Mouse (Mus musculus) limb, embryonic 12.5 days (tissue): ENCODE results near the gene Zfp639. TPM values are rescaled to one million over a fixed set of nuclear protein-coding genes. Genes with fewer than 3 reads are reported as not detected.

ENCODE experiments used
- ATAC-seq: fragments of 200-750 bp; cut with Nextera tagmentation; 2 replicates; pipeline ENCODE4 v1.8.0; 2017; ENCODE audit warnings: low read depth, moderate TSS enrichment; ENCODE audit not compliant: insufficient number of reproducible peaks, insufficient read depth, low FRiP score, low TSS enrichment
- H3K27ac ChIP-seq: fragments of 300-500 bp; sonication (generic); 2 replicates; pipeline ENCODE4 v1.5.1; 2016; ENCODE audit warnings: mild to moderate bottlenecking, moderate library complexity
- H3K27me3 ChIP-seq: fragments of 300-500 bp; sonication (generic); 2 replicates; pipeline ENCODE4 v1.6.1; 2016; ENCODE audit warnings: mild to moderate bottlenecking, moderate library complexity
- H3K36me3 ChIP-seq: fragments of 300-500 bp; sonication (generic); 2 replicates; pipeline ENCODE4 v1.6.1; 2016; ENCODE audit warnings: mild to moderate bottlenecking, moderate library complexity
- H3K4me1 ChIP-seq: fragments of 300-500 bp; sonication (generic); replicated peaks from 2 replicates; pipeline ENCODE4 v1.6.1; 2016
- H3K4me2 ChIP-seq: fragments of 300-500 bp; sonication (generic); 2 replicates; pipeline ENCODE4 v1.6.1; 2016; ENCODE audit warnings: mild to moderate bottlenecking, moderate library complexity
- H3K4me3 ChIP-seq: fragments of 300-500 bp; sonication (generic); replicated peaks from 2 replicates; pipeline ENCODE4 v1.5.1; 2016; ENCODE audit warnings: mild to moderate bottlenecking
- H3K9ac ChIP-seq: fragments of 300-500 bp; sonication (generic); replicated peaks from 2 replicates; pipeline ENCODE4 v1.6.1; 2016; ENCODE audit warnings: mild to moderate bottlenecking, moderate library complexity
- H3K9me3 ChIP-seq: fragments of 300-500 bp; sonication (generic); 2 replicates; pipeline ENCODE4 v1.6.1; 2016; ENCODE audit warnings: mild to moderate bottlenecking, moderate library complexity
- WGBS: fragments of 180-500 bp; shearing (Covaris S2); methylation state at CpG from one replicate; pipeline ENCODE4 v1.1.7; 2016; 5-methylcytosine and 5-hydroxymethylcytosine counted together
- polyA plus RNA-seq: library from polyadenylated mRNA; unstranded; fragments of >200 nt; fragmentation: Nextera tagmentation; extraction: Ambion mirVana; gene quantifications from 2 replicates; pipeline ENCODE4 v1.2.1, GENCODE M21; 2016

Gene Zfp639
- polyA plus RNA-seq, 1 experiment from 2014 or later, result 44.8 TPM

DNA sequence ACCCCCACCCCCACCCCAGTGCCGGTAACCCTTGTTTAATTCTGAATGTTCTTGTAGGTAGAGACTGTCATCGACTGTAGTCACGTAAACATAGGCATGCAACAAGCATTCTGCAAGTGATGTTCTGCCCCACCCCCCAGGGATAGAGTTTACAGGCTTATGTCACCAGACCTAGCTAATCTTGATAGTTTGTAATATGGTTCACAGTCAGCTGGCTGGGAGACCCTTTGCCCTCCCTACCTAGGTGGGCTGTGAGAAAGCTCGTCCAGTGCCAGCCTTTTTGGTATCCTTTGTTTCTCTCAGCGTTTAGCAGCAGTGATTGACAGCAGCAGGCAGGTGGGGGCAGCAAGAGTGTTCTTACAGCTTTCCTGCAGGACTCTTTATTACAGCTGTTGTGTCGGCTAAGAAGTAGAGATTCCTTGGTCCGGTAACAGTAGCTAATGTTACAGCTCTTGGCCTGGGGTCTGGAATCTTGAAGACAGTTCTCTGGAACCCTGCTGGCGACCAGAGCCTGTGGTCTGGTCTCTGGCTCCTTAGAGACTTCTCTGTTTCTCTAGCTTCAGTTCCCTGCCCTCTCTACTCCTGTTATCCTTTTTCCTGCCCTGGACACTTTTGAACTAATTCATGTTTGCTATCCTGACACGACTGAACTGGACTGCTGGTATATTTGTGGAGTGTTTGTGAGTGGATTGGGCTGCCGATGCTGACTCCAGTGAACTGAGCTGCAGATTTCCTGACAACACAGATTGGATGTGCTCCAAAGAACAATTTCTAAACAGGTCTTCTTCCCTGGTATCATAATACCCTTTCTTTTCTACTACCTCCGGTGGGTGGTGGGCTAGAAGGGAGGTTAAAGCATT lies 3.5 kb upstream of the Zfp639 start:
- Histone ChIP-seq H3K4me1 (peaks cover 14% of the 10 kb centered on the region), H3K9me3 (no peaks in the 10 kb centered on the region), H3K9ac (no peak overlapping the region), H3K27me3 (no peaks in the 10 kb centered on the region), H3K27ac (no peak overlapping the region), H3K4me2 (no peak overlapping the region), H3K36me3 (no peaks in the 10 kb centered on the region), H3K4me3 (no peak overlapping the region)
- no peak for ATAC-seq
- WGBS, result 58% methylated on average over 11 of the region's 11 CpGs

DNA sequence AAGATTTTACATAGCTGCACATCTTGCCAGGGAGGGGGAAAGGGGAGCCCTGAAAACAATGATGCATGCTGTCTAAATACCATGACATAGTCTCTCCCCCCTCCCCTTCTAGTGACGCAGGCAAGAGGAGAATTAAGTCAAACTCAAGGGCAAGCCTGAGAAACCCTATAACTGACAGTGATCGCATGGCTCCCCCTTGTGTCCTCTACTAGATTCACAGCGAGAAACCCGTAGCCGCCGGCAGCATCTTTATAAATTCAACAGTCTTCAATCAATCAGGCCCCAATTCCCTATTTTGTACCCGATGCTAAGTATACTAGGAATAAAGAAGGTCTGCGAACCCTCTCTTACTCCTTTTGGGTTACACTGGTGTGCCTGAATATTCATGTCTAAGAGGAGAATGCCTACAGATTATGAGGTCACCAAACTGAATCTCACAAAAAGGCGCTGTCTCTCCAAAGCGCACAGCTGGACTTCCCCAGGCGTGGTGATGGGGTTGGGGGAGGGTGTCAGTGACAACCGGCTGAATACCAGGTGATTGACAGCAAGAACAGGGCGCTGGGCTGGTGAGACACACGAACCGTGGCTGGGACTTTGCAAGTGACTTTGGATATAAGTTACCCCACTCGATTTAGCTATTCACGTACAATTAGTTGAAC lies 1.3 kb upstream of the Zfp639 start:
- 2% methylated on average over 17 of the region's 17 CpGs for WGBS

GRCm38 (mm10) chr3:32510375-32511190 lies 524 bp downstream of the Zfp639 start:
- peak overlapping the region; percentile 95 for H3K4me3 ChIP-seq
- no peaks in the 10 kb centered on the region for H3K27me3 ChIP-seq
- no peaks in the 10 kb centered on the region for H3K9me3 ChIP-seq
- WGBS, result 1% methylated on average over 61 of the region's 69 CpGs
- H3K36me3 ChIP-seq, result peaks cover 14% of the 10 kb centered on the region; the same call in 1 of the 2 replicates
- peaks cover 25% of the 10 kb centered on the region for H3K4me1 ChIP-seq
- H3K4me2 ChIP-seq, result peak overlapping the region; percentile 66
- peak overlapping the region; percentile 81 for H3K27ac ChIP-seq
- H3K9ac ChIP-seq, result peak overlapping the region; percentile 94
- ATAC-seq, result peak; percentile 85

More for the DNA sequence above, 1.3 kb upstream of the Zfp639 start:
- H3K9me3 ChIP-seq, result no peaks in the 10 kb centered on the region
- H3K4me1 ChIP-seq, result peaks cover 25% of the 10 kb centered on the region
- H3K27me3 ChIP-seq, result no peaks in the 10 kb centered on the region
- no peak for ATAC-seq
- H3K4me2 ChIP-seq, result peak overlapping the region; percentile 66
- no peak overlapping the region for H3K9ac ChIP-seq
- peaks cover 6% of the 10 kb centered on the region; the same call in 1 of the 2 replicates for H3K36me3 ChIP-seq
- no peak overlapping the region; the same call in 1 of the 2 replicates for H3K4me3 ChIP-seq
- H3K27ac ChIP-seq, result no peak overlapping the region

- no peaks in the 10 kb centered on the region for H3K9me3 ChIP-seq
- H3K4me3 ChIP-seq, result peak overlapping the region; percentile 95
- peak overlapping the region; percentile 66 for H3K4me2 ChIP-seq
- H3K4me1 ChIP-seq, result peaks cover 25% of the 10 kb centered on the region
- peaks cover 20% of the 10 kb centered on the region; the same call in 1 of the 2 replicates for H3K36me3 ChIP-seq
- H3K27me3 ChIP-seq, result no peaks in the 10 kb centered on the region
- ATAC-seq, result no peak
- H3K27ac ChIP-seq, result no peak overlapping the region
- H3K9ac ChIP-seq, result peak overlapping the region; percentile 94; the same call in 1 of the 2 replicates
- 7% methylated on average over 13 of the region's 13 CpGs for WGBS
These were observed 1.1 kb downstream of the Zfp639 start for GRCm38 (mm10) chr3:32511191-32511550.

- no peak overlapping the region for H3K4me2 ChIP-seq
- no peak overlapping the region for H3K4me3 ChIP-seq
- H3K9ac ChIP-seq, result no peak overlapping the region
- H3K27ac ChIP-seq, result no peak overlapping the region
- peaks cover 20% of the 10 kb centered on the region for H3K4me1 ChIP-seq
- no peaks in the 10 kb centered on the region for H3K27me3 ChIP-seq
- no peaks in the 10 kb centered on the region for H3K9me3 ChIP-seq
- WGBS, result 91% methylated on average over 7 of the region's 7 CpGs
- no peak for ATAC-seq
- peaks cover 35% of the 10 kb centered on the region for H3K36me3 ChIP-seq
These were observed 2.7 kb downstream of the Zfp639 start for GRCm38 (mm10) chr3:32512686-32513284.

DNA sequence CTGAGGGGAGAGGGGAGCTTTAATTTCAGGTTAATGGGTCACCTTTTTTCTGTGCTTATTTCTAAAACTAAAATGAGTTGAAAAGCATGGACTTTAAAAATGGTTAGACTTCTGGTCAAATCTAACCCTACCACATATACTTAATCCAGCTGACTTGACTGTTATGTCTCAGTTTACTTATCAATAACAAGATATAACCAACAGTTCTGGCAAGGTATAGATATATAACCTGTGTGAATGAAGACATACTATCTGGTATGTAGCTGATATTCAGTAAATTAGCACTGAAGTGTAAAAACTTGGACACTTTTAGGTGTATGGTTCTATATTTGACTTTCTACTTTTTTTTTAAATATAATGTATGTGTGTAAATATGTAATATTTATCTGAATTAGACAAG lies 3.5 kb downstream of the Zfp639 start:
- Histone ChIP-seq H3K9me3 (no peaks in the 10 kb centered on the region), H3K4me1 (peaks cover 20% of the 10 kb centered on the region), H3K36me3 (peaks cover 42% of the 10 kb centered on the region), H3K27ac (no peak overlapping the region), H3K4me3 (no peak overlapping the region), H3K9ac (no peak overlapping the region), H3K4me2 (no peak overlapping the region), H3K27me3 (no peaks in the 10 kb centered on the region)
- ATAC-seq, result no peak

DNA sequence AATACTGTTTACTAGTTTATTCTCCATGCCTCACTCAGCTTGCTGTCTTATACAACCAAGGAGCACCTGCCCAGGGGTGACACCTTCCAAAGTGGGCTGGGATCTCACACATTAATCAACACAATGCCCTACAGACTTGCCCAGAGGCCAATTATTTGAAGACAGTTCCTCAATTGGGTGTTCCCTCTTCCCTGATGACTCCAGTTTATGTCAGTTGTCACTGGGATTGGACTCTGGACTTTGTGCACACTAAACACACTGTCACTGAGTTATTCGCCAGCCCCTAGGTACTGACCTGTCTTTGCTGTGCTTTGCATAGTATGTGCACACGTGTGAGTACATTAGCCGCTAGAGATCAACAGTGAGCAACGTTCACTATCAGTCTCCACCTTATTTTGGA lies 17.1 kb downstream of the Zfp639 start:
- no peak overlapping the region for H3K9ac ChIP-seq
- peaks cover 29% of the 10 kb centered on the region for H3K36me3 ChIP-seq
- peaks cover 3% of the 10 kb centered on the region; the same call in 1 of the 2 replicates for H3K4me1 ChIP-seq
- H3K4me2 ChIP-seq, result no peak overlapping the region
- H3K9me3 ChIP-seq, result peaks cover 24% of the 10 kb centered on the region
- 93% methylated on average over 4 of the region's 4 CpGs for WGBS
- H3K27ac ChIP-seq, result no peak overlapping the region
- no peaks in the 10 kb centered on the region for H3K27me3 ChIP-seq
- no peak for ATAC-seq
- H3K4me3 ChIP-seq, result no peak overlapping the region

- no peaks in the 10 kb centered on the region for H3K27me3 ChIP-seq
- H3K9ac ChIP-seq, result peak within 1 kb of the TSS; percentile 81
- H3K9me3 ChIP-seq, result peaks cover 14% of the 10 kb centered on the region
- peak within 1 kb of the TSS; percentile 64 for H3K4me2 ChIP-seq
- H3K27ac ChIP-seq, result 0 out of 2 replicates have a peak within 1 kb of the TSS, but pooled peaks have one; percentile 45
- under 1% methylated on average over 47 of the region's 47 CpGs for WGBS
- H3K36me3 ChIP-seq, result peaks cover 25% of the 10 kb centered on the region
- peak; percentile 98 for ATAC-seq
- H3K4me3 ChIP-seq, result peak within 1 kb of the TSS; percentile 85
- H3K4me1 ChIP-seq, result peaks cover 3% of the 10 kb centered on the region; the same call in 1 of the 2 replicates
These were observed 19.3 kb downstream of the Zfp639 start, which contains the start of gene Mfn1 for GRCm38 (mm10) chr3:32529303-32529898. Gene Mfn1, plus strand, starts transcription at chr3:32529465.

GRCm38 (mm10) chr3:32530041-32530440 lies 20.0 kb downstream of the Zfp639 start:
- no peak for ATAC-seq
- no peaks in the 10 kb centered on the region for H3K27me3 ChIP-seq
- H3K4me3 ChIP-seq, result peak overlapping the region; percentile 85
- peaks cover 13% of the 10 kb centered on the region for H3K9me3 ChIP-seq
- H3K4me1 ChIP-seq, result peaks cover 3% of the 10 kb centered on the region; the same call in 1 of the 2 replicates
- H3K4me2 ChIP-seq, result peak overlapping the region; percentile 64
- peaks cover 31% of the 10 kb centered on the region for H3K36me3 ChIP-seq
- H3K27ac ChIP-seq, result no peak overlapping the region
- peak overlapping the region; percentile 81 for H3K9ac ChIP-seq
- WGBS, result 16% methylated on average over 5 of the region's 5 CpGs

DNA sequence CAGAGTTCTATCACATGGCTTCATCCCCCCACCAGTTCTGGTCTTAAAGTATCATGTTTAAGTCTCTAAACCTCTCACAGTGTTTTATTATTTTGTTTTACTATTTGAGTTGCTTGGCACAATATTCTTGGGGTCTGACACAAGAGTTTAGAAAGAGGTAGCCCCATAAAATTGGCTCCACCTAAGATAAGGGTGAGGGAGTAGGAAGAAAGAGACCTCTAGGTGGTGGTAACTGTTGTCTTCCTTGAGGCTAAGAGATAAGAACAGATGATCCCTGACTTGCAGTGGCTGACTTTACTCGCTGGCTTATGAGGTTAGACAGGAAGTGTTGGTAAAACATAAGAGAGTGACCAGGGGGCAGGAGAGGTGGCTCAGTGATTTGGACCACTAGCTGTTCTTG lies 25.6 kb downstream of the Zfp639 start:
- H3K4me2 ChIP-seq, result no peak overlapping the region
- WGBS, result 58% methylated on average over 1 of the region's 1 CpGs
- H3K4me1 ChIP-seq, result no peaks in the 10 kb centered on the region
- H3K36me3 ChIP-seq, result peaks cover 74% of the 10 kb centered on the region
- ATAC-seq, result no peak
- no peak overlapping the region for H3K4me3 ChIP-seq
- no peaks in the 10 kb centered on the region for H3K9me3 ChIP-seq
- H3K27ac ChIP-seq, result no peak overlapping the region
- no peaks in the 10 kb centered on the region for H3K27me3 ChIP-seq
- no peak overlapping the region for H3K9ac ChIP-seq
